Mouse (Mus musculus): ENCODE data around the gene Mgat4a.

DNA sequence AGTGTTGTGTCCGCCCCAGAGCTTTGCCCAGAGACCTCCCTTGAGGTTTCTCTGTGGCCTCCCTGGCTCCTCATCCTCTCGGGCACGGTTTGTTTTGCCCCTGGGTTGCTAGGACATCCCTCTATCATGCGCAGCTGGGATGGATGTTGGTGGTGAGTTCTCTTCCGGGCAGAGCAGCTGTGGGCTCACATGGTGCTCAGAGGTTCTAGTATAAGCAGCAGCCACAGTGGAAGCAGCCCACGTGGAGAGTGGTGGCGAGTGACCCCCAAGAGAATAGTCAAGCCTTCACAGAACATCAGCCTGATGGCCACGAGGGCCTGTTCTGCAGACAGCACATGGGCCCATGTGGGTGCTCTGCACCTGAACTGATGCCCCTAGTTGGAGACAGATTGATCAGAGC, 133.6 kb downstream of the Mgat4a start:
- TF ChIP-seq CTCF (IDR thresholded peaks at IDR 0.05; ENCODE audit: borderline replicate concordance, insufficient read depth, low read depth, low read length), result no peak
- TF ChIP-seq POLR2A (IDR thresholded peaks at IDR 0.05; ENCODE audit: borderline replicate concordance, insufficient read depth, low read length), result no peak

Measured in cerebellum, adult 2 months (tissue).